Mouse (Mus musculus): ENCODE results near the gene Sec63. TPM values are rescaled to one million over a fixed set of nuclear protein-coding genes. Genes with fewer than 3 reads are reported as not detected.
A peak's percentile ranks its signal among the peaks of the same experiment; 100 is the strongest.

The Sec63 gene
- polyA plus RNA-seq, 1 experiment = 5.0 TPM

DNA sequence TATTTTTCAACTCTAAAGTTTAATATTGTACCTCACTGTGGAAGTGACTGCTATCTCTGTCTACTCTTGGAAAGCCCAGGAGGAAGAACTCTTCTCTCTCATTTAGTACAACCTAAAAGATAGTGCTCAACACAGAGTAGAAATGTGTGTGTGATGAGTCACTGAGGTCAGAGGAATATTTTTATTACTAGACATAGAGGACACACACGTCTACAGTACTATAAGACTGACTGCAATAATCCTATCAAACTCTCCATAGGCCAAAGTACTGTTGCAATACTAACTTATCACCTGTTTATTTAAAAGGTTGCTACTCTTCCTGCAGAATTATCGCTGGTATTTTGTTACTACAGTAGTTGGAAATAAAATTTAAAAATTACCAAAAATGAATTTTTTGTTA lies 68.7 kb downstream of the Sec63 start:
- no peak for TF ChIP-seq POLR2A (IDR thresholded peaks at IDR 0.05; ENCODE audit: low read depth, low read length)
- TF ChIP-seq CTCF (IDR thresholded peaks at IDR 0.05; ENCODE audit: extremely low read depth, insufficient read length, insufficient replicate concordance, low read depth, low read length) = no peak
- Histone ChIP-seq H3K36me3 (ENCODE audit: control insufficient read depth, insufficient read depth, low read length) (peaks cover 41% of the 10 kb centered on the region), H3K4me3 (ENCODE audit: low read depth, low read length) (no peak overlapping the region), H3K4me1 (ENCODE audit: control insufficient read depth, insufficient read depth, insufficient read length, low read length) (peaks cover 7% of the 10 kb centered on the region), H3K27me3 (ENCODE audit: control insufficient read depth, insufficient read depth, low read length) (no peaks in the 10 kb centered on the region), H3K27ac (ENCODE audit: insufficient read depth, low read depth, low read length) (no peak overlapping the region)
- WGBS = 23% methylated on average over 2 of the region's 2 CpGs

DNA sequence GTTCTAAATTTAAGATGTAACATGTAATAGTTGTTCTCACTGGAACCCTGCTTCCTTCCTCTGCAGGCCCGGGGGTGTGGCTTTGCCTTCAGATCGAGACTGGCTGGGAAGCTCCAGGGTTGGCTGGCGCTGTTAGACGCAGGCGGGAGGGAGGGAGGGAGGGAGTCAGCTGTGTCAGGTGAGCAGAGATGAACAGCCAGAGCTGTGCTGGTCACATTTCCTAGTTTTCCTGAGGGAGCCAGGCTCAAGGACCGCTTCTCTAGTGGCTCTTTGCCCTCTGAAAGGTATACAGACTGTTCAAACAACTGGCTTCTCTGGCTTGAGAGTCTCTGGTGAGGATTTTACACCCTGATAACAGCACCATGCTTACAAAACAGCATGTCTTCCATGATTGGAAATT lies 69.1 kb downstream of the Sec63 start:
- Histone ChIP-seq H3K36me3 (ENCODE audit: control insufficient read depth, insufficient read depth, low read length) (peaks cover 43% of the 10 kb centered on the region), H3K27ac (ENCODE audit: insufficient read depth, low read depth, low read length) (peak overlapping the region; percentile 77), H3K4me1 (ENCODE audit: control insufficient read depth, insufficient read depth, insufficient read length, low read length) (peaks cover 7% of the 10 kb centered on the region), H3K27me3 (ENCODE audit: control insufficient read depth, insufficient read depth, low read length) (no peaks in the 10 kb centered on the region), H3K4me3 (ENCODE audit: low read depth, low read length) (no peak overlapping the region)
- WGBS = 17% methylated on average over 6 of the region's 6 CpGs
- TF ChIP-seq CTCF (IDR thresholded peaks at IDR 0.05; ENCODE audit: extremely low read depth, insufficient read length, insufficient replicate concordance, low read depth, low read length) = no peak
- TF ChIP-seq POLR2A (IDR thresholded peaks at IDR 0.05; ENCODE audit: low read depth, low read length) = no peak

DNA sequence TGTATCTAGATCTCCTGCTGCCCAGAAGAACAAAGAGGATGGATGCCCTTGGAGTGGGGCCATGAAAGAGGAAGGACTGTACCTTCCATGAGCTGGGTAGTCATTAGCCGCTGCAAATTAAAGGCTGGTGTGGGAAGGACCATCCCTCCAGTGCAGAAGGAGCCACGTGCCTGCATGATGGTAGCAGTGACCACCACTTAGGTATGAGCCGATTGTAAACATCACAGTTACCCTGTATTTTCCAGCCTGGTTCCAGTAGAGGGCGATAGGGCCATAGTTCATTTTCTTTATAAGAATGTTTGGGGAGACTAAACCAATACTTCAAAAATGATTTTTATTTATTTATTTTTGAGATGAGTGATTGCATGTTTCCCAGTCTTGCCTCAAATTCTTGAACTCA lies 71.4 kb downstream of the Sec63 start:
- Histone ChIP-seq H3K4me3 (ENCODE audit: low read depth, low read length) (no peak overlapping the region), H3K27me3 (ENCODE audit: control insufficient read depth, insufficient read depth, low read length) (no peaks in the 10 kb centered on the region), H3K27ac (ENCODE audit: insufficient read depth, low read depth, low read length) (no peak overlapping the region), H3K36me3 (ENCODE audit: control insufficient read depth, insufficient read depth, low read length) (peaks cover 33% of the 10 kb centered on the region), H3K4me1 (ENCODE audit: control insufficient read depth, insufficient read depth, insufficient read length, low read length) (peaks cover 7% of the 10 kb centered on the region)
- TF ChIP-seq CTCF (IDR thresholded peaks at IDR 0.05; ENCODE audit: extremely low read depth, insufficient read length, insufficient replicate concordance, low read depth, low read length) (peak; percentile 7; the same call in 1 of the 2 replicates), POLR2A (IDR thresholded peaks at IDR 0.05; ENCODE audit: low read depth, low read length) (no peak)
- WGBS = 44% methylated on average over 4 of the region's 4 CpGs

DNA sequence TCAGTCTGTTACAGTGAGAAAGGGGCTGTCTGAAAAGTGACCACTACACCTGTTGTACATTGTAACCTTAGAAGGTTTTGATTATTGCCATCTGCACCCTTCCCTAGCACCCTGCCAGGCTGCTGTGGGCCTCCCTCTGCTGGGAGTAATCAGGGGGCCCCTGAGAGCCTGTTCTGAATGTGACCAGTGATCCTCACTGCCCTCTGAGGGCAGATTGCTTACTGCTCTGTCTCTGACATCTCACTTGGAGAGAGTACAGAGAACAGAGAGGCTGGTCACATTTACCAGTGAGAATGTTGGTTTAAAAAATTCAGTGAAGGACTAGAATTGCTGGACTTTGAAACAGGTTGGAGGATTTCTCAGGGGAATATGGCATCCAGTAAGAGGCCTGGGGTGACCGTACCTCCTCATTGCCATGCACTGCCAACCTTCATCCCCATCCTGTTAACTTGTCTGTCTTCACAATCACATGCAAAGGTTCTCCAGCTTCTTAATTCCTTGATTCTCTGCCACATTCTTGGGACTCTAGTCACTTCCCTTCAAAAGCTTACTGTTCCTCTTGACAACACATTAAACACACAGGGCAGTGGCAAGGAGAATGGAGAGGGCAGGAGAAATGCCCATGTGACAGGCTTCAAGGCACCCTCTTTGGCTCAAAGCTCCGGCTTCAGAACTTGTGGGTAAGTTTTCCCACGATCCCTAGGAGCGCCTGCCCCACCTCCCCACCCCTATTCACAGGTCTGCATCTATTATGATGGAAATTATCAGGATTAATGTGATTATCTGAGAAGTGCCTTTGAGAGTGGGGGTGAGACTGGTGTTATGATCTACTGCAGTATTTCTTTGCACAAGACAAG lies 72.8 kb downstream of the Sec63 start:
- TF ChIP-seq POLR2A (IDR thresholded peaks at IDR 0.05; ENCODE audit: low read depth, low read length) (no peak), CTCF (IDR thresholded peaks at IDR 0.05; ENCODE audit: extremely low read depth, insufficient read length, insufficient replicate concordance, low read depth, low read length) (no peak)
- H3K4me1 ChIP-seq (ENCODE audit: control insufficient read depth, insufficient read depth, insufficient read length, low read length) = peaks cover 3% of the 10 kb centered on the region; the same call in 1 of the 2 replicates
- peaks cover 25% of the 10 kb centered on the region for H3K36me3 ChIP-seq (ENCODE audit: control insufficient read depth, insufficient read depth, low read length)
- 93% methylated on average over 4 of the region's 4 CpGs for WGBS
- no peak overlapping the region for H3K4me3 ChIP-seq (ENCODE audit: low read depth, low read length)
- H3K27ac ChIP-seq (ENCODE audit: insufficient read depth, low read depth, low read length) = no peak overlapping the region
- no peaks in the 10 kb centered on the region for H3K27me3 ChIP-seq (ENCODE audit: control insufficient read depth, insufficient read depth, low read length)

DNA sequence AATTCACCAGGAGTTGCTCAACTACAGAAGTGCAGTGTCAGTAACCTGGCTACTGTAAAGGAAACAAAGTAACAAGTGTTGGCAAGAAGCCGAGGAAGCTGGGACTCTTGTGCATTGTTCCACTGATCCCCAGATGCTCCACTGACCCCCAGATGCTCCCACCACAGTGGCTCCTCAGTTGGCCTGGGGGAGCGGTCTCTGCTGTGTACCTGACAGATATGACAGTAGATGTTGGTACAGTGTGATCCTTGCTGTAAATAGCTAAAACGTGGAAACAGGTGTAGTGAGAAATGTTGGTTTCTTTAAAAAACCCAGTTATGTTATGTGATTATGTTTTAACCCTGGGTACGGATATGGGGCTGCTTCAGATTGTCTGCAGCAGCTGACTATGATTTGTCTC lies 76.8 kb downstream of the Sec63 start:
- Histone ChIP-seq H3K27ac (ENCODE audit: insufficient read depth, low read depth, low read length) (no peak overlapping the region), H3K4me1 (ENCODE audit: control insufficient read depth, insufficient read depth, insufficient read length, low read length) (no peaks in the 10 kb centered on the region), H3K27me3 (ENCODE audit: control insufficient read depth, insufficient read depth, low read length) (no peaks in the 10 kb centered on the region), H3K36me3 (ENCODE audit: control insufficient read depth, insufficient read depth, low read length) (peaks cover 13% of the 10 kb centered on the region), H3K4me3 (ENCODE audit: low read depth, low read length) (no peak overlapping the region)
- whole genome bisulfite sequencing = 83% methylated on average over 4 of the region's 4 CpGs
- TF ChIP-seq CTCF (IDR thresholded peaks at IDR 0.05; ENCODE audit: extremely low read depth, insufficient read length, insufficient replicate concordance, low read depth, low read length) = no peak
- no peak for TF ChIP-seq POLR2A (IDR thresholded peaks at IDR 0.05; ENCODE audit: low read depth, low read length)

DNA sequence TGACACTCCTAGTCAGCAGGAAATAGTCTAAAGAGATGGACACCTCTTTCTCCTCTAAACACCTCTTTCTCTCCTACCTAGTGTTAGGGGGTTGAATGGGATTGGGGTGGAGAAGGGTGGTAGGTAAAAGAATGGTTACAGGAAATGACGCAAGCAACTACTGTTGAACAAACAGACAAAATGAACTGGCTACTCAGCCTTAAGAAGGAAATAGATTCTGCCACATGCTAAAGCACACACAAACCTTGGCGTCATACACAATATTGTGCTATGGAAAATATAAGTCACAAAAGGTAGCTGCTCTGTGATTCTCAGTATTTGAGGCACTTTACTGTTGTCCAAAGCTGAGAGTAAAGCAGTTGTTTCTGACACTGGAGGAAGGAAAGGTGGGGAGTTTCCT lies 77.4 kb downstream of the Sec63 start:
- no peak overlapping the region for H3K4me3 ChIP-seq (ENCODE audit: low read depth, low read length)
- H3K27me3 ChIP-seq (ENCODE audit: control insufficient read depth, insufficient read depth, low read length) = no peaks in the 10 kb centered on the region
- H3K27ac ChIP-seq (ENCODE audit: insufficient read depth, low read depth, low read length) = no peak overlapping the region
- peaks cover 11% of the 10 kb centered on the region for H3K36me3 ChIP-seq (ENCODE audit: control insufficient read depth, insufficient read depth, low read length)
- no peak for TF ChIP-seq CTCF (IDR thresholded peaks at IDR 0.05; ENCODE audit: extremely low read depth, insufficient read length, insufficient replicate concordance, low read depth, low read length)
- TF ChIP-seq POLR2A (IDR thresholded peaks at IDR 0.05; ENCODE audit: low read depth, low read length) = no peak
- H3K4me1 ChIP-seq (ENCODE audit: control insufficient read depth, insufficient read depth, insufficient read length, low read length) = no peaks in the 10 kb centered on the region
- WGBS = 87% methylated on average over 2 of the region's 2 CpGs

DNA sequence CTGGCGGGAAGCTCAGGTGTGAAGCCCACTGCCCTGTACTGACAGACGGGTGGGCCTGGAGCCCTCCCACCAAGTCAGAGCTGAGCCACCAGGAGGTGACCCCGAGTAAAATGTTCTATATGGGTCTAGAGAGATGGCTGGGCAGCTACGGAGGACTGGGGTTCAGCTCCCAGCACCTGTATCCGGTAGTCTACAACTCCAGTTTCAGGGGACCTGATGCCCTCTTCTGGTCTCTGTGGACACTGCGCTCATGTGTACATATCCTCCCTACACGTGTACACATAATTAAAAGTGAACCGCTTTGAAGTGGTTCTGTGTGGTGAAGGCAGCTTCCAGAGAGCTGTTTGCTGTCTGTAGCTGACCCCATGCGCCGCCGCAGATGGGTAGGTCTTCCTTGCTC lies 78.7 kb downstream of the Sec63 start:
- WGBS = 95% methylated on average over 11 of the region's 11 CpGs
- no peaks in the 10 kb centered on the region for H3K27me3 ChIP-seq (ENCODE audit: control insufficient read depth, insufficient read depth, low read length)
- H3K36me3 ChIP-seq (ENCODE audit: control insufficient read depth, insufficient read depth, low read length) = peaks cover 2% of the 10 kb centered on the region; the same call in 1 of the 2 replicates
- H3K4me1 ChIP-seq (ENCODE audit: control insufficient read depth, insufficient read depth, insufficient read length, low read length) = no peaks in the 10 kb centered on the region
- H3K4me3 ChIP-seq (ENCODE audit: low read depth, low read length) = no peak overlapping the region
- no peak overlapping the region for H3K27ac ChIP-seq (ENCODE audit: insufficient read depth, low read depth, low read length)
- no peak for TF ChIP-seq CTCF (IDR thresholded peaks at IDR 0.05; ENCODE audit: extremely low read depth, insufficient read length, insufficient replicate concordance, low read depth, low read length)
- no peak for TF ChIP-seq POLR2A (IDR thresholded peaks at IDR 0.05; ENCODE audit: low read depth, low read length)
